Mouse (Mus musculus): ENCODE data around the gene Gm266. TPM values are rescaled to one million over a fixed set of nuclear protein-coding genes. Genes with fewer than 3 reads are reported as not detected.

The Gm266 gene
- polyA plus RNA-seq, 1 experiment from 2014 or later, result 0.52 TPM

- Histone ChIP-seq H3K36me3 (ENCODE audit: control insufficient read depth, insufficient read depth) (no peaks in the 10 kb centered on the region), H3K9ac (ENCODE audit: low read depth, low read length) (no peak overlapping the region), H3K4me3 (ENCODE audit: low read depth, low read length) (no peak overlapping the region), H3K27me3 (ENCODE audit: control insufficient read depth, insufficient read depth, low read depth, low read length) (peaks cover 3% of the 10 kb centered on the region), H3K9me3 (replicated peaks; ENCODE audit: control insufficient read depth, low read length) (no peaks in the 10 kb centered on the region), H3K4me2 (ENCODE audit: low read depth, low read length) (no peak overlapping the region), H3K4me1 (ENCODE audit: control insufficient read depth, low read depth, low read length) (no peaks in the 10 kb centered on the region), H3K27ac (ENCODE audit: low read length) (no peak overlapping the region)
- no peak for ATAC-seq (ENCODE audit: low read depth)
- WGBS (ENCODE audit: insufficient replicate concordance), result 58% methylated on average over 4 of the region's 4 CpGs
Observed at GRCm38 (mm10) chr12:111494931-111495330, 9.3 kb upstream of the Gm266 start.

DNA sequence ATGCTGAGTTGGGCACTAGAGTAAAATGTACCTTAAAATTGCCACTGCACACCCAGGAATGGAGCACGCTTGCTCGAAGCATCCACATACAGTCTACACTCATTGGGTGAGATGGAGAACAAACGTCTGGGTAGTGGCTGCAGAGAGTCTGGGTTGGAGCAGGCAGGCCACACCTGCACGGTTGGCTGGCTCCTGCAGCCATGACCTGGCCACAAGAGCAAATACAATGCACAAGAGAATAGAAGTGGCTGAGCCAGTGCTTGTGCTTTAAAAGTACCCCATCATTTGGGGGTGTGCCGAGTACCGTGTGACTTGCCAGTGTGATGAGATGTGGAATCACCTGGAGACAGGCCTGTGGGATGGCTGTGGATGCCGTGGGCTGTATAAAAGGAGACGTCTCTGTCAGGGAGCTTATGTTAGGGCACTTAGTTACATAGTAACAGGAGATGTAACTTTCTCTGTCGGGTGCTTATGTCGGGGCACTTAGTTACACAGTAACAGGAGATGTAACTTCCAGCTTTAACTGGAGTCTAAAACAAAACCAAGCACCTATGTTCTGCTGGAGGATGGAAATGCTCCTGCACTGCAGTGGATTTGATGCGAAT, 3.7 kb upstream of the Gm266 start:
- Histone ChIP-seq H3K36me3 (ENCODE audit: control insufficient read depth, insufficient read depth) (no peaks in the 10 kb centered on the region), H3K9ac (ENCODE audit: low read depth, low read length) (no peak overlapping the region), H3K4me3 (ENCODE audit: low read depth, low read length) (no peak overlapping the region), H3K27me3 (ENCODE audit: control insufficient read depth, insufficient read depth, low read depth, low read length) (peaks cover 51% of the 10 kb centered on the region), H3K4me2 (ENCODE audit: low read depth, low read length) (no peak overlapping the region), H3K4me1 (ENCODE audit: control insufficient read depth, low read depth, low read length) (peaks cover 2% of the 10 kb centered on the region), H3K27ac (ENCODE audit: low read length) (no peak overlapping the region), H3K9me3 (replicated peaks; ENCODE audit: control insufficient read depth, low read length) (no peaks in the 10 kb centered on the region)
- 55% methylated on average over 11 of the region's 11 CpGs for WGBS (ENCODE audit: insufficient replicate concordance)
- ATAC-seq (ENCODE audit: low read depth), result peak; percentile 50; the same call in 1 of the 2 replicates

- Histone ChIP-seq H3K27me3 (ENCODE audit: control insufficient read depth, insufficient read depth, low read depth, low read length) (peaks cover 68% of the 10 kb centered on the region), H3K36me3 (ENCODE audit: control insufficient read depth, insufficient read depth) (no peaks in the 10 kb centered on the region), H3K4me1 (ENCODE audit: control insufficient read depth, low read depth, low read length) (peaks cover 2% of the 10 kb centered on the region), H3K4me3 (ENCODE audit: low read depth, low read length) (no peak overlapping the region), H3K4me2 (ENCODE audit: low read depth, low read length) (no peak overlapping the region), H3K27ac (ENCODE audit: low read length) (no peak overlapping the region), H3K9ac (ENCODE audit: low read depth, low read length) (no peak overlapping the region), H3K9me3 (replicated peaks; ENCODE audit: control insufficient read depth, low read length) (no peaks in the 10 kb centered on the region)
- ATAC-seq (ENCODE audit: low read depth), result no peak
- WGBS (ENCODE audit: insufficient replicate concordance), result 11% methylated on average over 12 of the region's 12 CpGs
Observed at GRCm38 (mm10) chr12:111486455-111486854, 832 bp upstream of the Gm266 start.

DNA sequence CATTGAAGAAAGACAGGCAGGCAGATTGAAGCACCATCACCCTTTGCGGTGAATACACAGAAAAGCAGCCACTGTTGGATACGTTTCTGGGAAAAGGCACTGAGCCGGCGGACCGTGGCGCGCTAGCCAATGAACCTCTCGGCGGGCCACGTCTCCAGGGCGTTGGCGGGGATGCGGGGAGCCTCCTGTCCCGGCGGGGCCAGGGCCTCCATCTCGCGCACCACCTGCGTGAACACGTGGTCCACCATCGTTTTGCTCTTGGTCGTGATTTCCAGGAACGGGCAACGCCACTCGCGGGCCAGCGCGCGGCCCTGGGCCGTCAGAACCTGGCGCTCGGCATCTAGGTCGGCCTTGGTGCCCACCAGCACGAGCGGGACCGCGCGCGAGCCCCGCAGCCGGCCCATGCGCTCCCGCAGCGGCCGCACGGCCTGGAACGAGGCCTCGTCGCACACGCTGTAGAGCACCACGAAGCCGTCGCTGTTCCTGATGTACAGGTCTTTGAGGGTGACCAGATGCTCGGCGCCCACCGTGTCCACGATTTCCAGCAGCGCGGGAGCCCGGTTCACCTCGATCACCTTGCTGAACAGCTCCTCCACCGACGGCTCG, 474 bp downstream of the Gm266 start:
- Histone ChIP-seq H3K4me2 (ENCODE audit: low read depth, low read length) (peak overlapping the region; percentile 53), H3K4me3 (ENCODE audit: low read depth, low read length) (peak overlapping the region; percentile 45), H3K27ac (ENCODE audit: low read length) (no peak overlapping the region), H3K36me3 (ENCODE audit: control insufficient read depth, insufficient read depth) (no peaks in the 10 kb centered on the region), H3K9me3 (replicated peaks; ENCODE audit: control insufficient read depth, low read length) (no peaks in the 10 kb centered on the region), H3K27me3 (ENCODE audit: control insufficient read depth, insufficient read depth, low read depth, low read length) (peaks cover 75% of the 10 kb centered on the region), H3K9ac (ENCODE audit: low read depth, low read length) (no peak overlapping the region), H3K4me1 (ENCODE audit: control insufficient read depth, low read depth, low read length) (peaks cover 2% of the 10 kb centered on the region)
- 2% methylated on average over 63 of the region's 63 CpGs for WGBS (ENCODE audit: insufficient replicate concordance)
- ATAC-seq (ENCODE audit: low read depth), result no peak

DNA sequence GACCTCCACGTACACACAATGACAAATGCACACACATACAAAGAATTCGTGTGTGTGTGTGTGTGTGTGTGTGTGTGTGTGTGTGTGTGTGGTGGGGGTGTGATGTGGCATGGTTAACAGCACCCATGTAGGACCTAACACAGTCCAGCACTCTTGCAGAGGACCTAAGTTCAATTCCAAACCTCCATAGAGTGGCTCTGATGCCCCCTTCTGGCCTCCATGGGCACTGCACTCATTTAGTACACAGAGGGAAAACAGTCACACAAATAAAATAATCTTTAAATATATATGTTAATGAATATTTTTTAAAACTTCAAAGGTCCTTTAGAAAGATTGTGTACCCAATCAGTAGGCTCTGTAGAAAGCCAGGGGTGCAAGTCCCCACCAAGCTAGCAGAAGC, 5.7 kb downstream of the Gm266 start:
- H3K4me1 ChIP-seq (ENCODE audit: control insufficient read depth, low read depth, low read length), result no peaks in the 10 kb centered on the region
- H3K9ac ChIP-seq (ENCODE audit: low read depth, low read length), result no peak overlapping the region
- no peaks in the 10 kb centered on the region for H3K36me3 ChIP-seq (ENCODE audit: control insufficient read depth, insufficient read depth)
- peaks cover 35% of the 10 kb centered on the region for H3K27me3 ChIP-seq (ENCODE audit: control insufficient read depth, insufficient read depth, low read depth, low read length)
- ATAC-seq (ENCODE audit: low read depth), result no peak
- 41% methylated on average over 2 of the region's 2 CpGs for WGBS (ENCODE audit: insufficient replicate concordance)
- H3K27ac ChIP-seq (ENCODE audit: low read length), result no peak overlapping the region
- no peaks in the 10 kb centered on the region for H3K9me3 ChIP-seq (replicated peaks; ENCODE audit: control insufficient read depth, low read length)
- no peak overlapping the region for H3K4me3 ChIP-seq (ENCODE audit: low read depth, low read length)
- H3K4me2 ChIP-seq (ENCODE audit: low read depth, low read length), result no peak overlapping the region

- H3K27ac ChIP-seq (ENCODE audit: low read length), result no peak overlapping the region
- no peak overlapping the region for H3K4me3 ChIP-seq (ENCODE audit: low read depth, low read length)
- no peaks in the 10 kb centered on the region for H3K36me3 ChIP-seq (ENCODE audit: control insufficient read depth, insufficient read depth)
- no peaks in the 10 kb centered on the region for H3K4me1 ChIP-seq (ENCODE audit: control insufficient read depth, low read depth, low read length)
- WGBS (ENCODE audit: insufficient replicate concordance), result 48% methylated on average over 5 of the region's 5 CpGs
- peaks cover 25% of the 10 kb centered on the region for H3K27me3 ChIP-seq (ENCODE audit: control insufficient read depth, insufficient read depth, low read depth, low read length)
- H3K9me3 ChIP-seq (replicated peaks; ENCODE audit: control insufficient read depth, low read length), result no peaks in the 10 kb centered on the region
- H3K9ac ChIP-seq (ENCODE audit: low read depth, low read length), result no peak overlapping the region
- ATAC-seq (ENCODE audit: low read depth), result no peak
- H3K4me2 ChIP-seq (ENCODE audit: low read depth, low read length), result no peak overlapping the region
Observed at GRCm38 (mm10) chr12:111478924-111479323, 6.7 kb downstream of the Gm266 start.

DNA sequence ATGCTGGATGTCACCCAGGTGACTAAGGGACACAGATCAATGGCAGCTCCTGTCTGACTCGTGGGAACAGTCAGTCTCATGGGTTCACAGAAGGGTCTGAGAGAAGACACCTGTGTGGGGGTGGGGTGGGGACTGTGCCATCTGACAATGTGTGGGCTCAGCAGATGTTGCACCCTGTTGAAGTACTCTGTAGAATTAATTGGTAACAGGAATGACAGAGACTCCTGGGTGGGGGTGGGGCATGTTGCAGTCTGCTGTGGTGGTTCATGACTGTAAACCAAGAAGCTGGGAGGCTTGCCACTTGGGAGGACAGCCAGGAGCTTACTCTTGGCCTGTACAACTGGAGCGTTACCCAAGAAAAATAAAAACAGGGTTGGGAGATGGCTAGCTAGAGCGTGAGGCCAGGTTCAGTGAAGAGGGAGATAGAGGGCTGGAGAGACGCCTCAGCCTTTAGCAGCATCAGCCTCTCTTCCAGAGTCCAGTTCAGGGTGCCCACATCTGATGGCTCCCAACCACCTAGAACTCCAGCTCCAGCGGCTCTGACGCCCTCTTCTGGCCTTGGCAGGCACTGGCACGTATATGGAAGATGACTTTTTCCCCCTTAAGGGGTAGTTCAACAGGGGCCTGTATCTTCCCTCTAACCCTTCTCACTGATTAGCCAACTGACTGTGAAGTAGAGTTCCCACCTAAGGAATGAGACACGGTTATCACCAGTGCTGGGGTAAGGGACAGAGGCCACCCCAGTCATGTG, 10.6 kb downstream of the Gm266 start:
- Histone ChIP-seq H3K4me3 (ENCODE audit: low read depth, low read length) (no peak overlapping the region), H3K27ac (ENCODE audit: low read length) (no peak overlapping the region), H3K4me2 (ENCODE audit: low read depth, low read length) (no peak overlapping the region), H3K4me1 (ENCODE audit: control insufficient read depth, low read depth, low read length) (no peaks in the 10 kb centered on the region), H3K27me3 (ENCODE audit: control insufficient read depth, insufficient read depth, low read depth, low read length) (peaks cover 9% of the 10 kb centered on the region), H3K36me3 (ENCODE audit: control insufficient read depth, insufficient read depth) (no peaks in the 10 kb centered on the region), H3K9me3 (replicated peaks; ENCODE audit: control insufficient read depth, low read length) (no peaks in the 10 kb centered on the region), H3K9ac (ENCODE audit: low read depth, low read length) (no peak overlapping the region)
- ATAC-seq (ENCODE audit: low read depth), result no peak
- WGBS (ENCODE audit: insufficient replicate concordance), result 50% methylated on average over 8 of the region's 8 CpGs

DNA sequence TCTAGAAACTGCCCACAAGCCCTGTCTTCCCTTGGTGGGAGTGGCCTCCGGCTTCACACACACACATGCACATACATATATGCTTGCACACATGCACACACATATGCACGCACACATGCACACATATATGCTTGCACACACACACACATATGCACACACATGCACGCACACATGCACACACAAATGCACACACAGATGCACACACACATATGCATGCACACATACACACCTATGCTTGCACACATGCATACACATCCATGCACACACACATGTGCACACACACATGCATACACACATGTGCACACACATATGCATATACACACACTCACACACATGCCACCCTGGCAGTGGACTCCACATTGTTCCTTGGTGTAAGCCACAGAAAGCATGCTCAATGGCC, 11.2 kb downstream of the Gm266 start:
- Histone ChIP-seq H3K27ac (ENCODE audit: low read length) (no peak overlapping the region), H3K4me3 (ENCODE audit: low read depth, low read length) (no peak overlapping the region), H3K36me3 (ENCODE audit: control insufficient read depth, insufficient read depth) (no peaks in the 10 kb centered on the region), H3K9me3 (replicated peaks; ENCODE audit: control insufficient read depth, low read length) (no peaks in the 10 kb centered on the region), H3K4me1 (ENCODE audit: control insufficient read depth, low read depth, low read length) (no peaks in the 10 kb centered on the region), H3K9ac (ENCODE audit: low read depth, low read length) (no peak overlapping the region), H3K27me3 (ENCODE audit: control insufficient read depth, insufficient read depth, low read depth, low read length) (peaks cover 7% of the 10 kb centered on the region), H3K4me2 (ENCODE audit: low read depth, low read length) (no peak overlapping the region)
- 76% methylated on average over 3 of the region's 3 CpGs for WGBS (ENCODE audit: insufficient replicate concordance)
- no peak for ATAC-seq (ENCODE audit: low read depth)

- WGBS (ENCODE audit: insufficient replicate concordance), result 60% methylated on average over 5 of the region's 5 CpGs
- no peak for ATAC-seq (ENCODE audit: low read depth)
- no peaks in the 10 kb centered on the region for H3K36me3 ChIP-seq (ENCODE audit: control insufficient read depth, insufficient read depth)
- no peak overlapping the region for H3K27ac ChIP-seq (ENCODE audit: low read length)
- H3K27me3 ChIP-seq (ENCODE audit: control insufficient read depth, insufficient read depth, low read depth, low read length), result peaks cover 3% of the 10 kb centered on the region; the same call in 1 of the 2 replicates
- H3K9me3 ChIP-seq (replicated peaks; ENCODE audit: control insufficient read depth, low read length), result no peaks in the 10 kb centered on the region
- H3K9ac ChIP-seq (ENCODE audit: low read depth, low read length), result no peak overlapping the region
- H3K4me3 ChIP-seq (ENCODE audit: low read depth, low read length), result no peak overlapping the region
- H3K4me1 ChIP-seq (ENCODE audit: control insufficient read depth, low read depth, low read length), result no peaks in the 10 kb centered on the region
- H3K4me2 ChIP-seq (ENCODE audit: low read depth, low read length), result no peak overlapping the region
Observed at GRCm38 (mm10) chr12:111472886-111473285, 12.7 kb downstream of the Gm266 start.

Data from liver, embryonic 16.5 days (tissue).